Mouse (Mus musculus): ENCODE results near the gene Ppp1r9b. TPM values are rescaled to one million over a fixed set of nuclear protein-coding genes. Genes with fewer than 3 reads are reported as not detected.
"Not testable (repeated sequence)": the region's sequence is repeated elsewhere in the genome, so short reads cannot be mapped to it uniquely, and the experiment has no call there.

The Ppp1r9b gene
- polyA plus RNA-seq, 1 experiment = 61.7 TPM

DNA sequence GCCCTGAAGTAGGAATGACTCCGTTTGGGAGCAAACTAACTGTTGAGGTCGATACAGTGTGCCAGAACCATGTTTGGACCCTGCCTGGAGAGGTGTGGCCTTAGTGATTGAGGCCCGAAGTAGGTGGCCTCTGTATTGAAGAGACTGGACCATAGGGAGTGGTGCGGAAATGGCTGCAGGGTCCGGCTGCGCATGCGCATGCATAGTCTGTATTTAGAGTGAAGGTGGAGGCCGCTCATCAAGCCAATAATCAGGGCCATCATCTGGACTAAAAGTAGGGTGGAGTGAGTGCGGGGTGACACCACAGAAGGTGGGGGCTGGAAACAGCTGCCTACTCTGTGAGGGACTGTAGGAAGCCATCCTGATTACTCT lies 33.2 kb upstream of the Ppp1r9b start:
- no peak overlapping the region for H3K4me3 ChIP-seq (ENCODE audit: insufficient read depth, low read length)
- TF ChIP-seq CTCF (IDR thresholded peaks at IDR 0.05; ENCODE audit: borderline replicate concordance, insufficient read depth, low read length) (no peak), POLR2A (IDR thresholded peaks at IDR 0.05; ENCODE audit: low read depth, low read length) (no peak; the same call in 1 of the 2 replicates)

GRCm38 (mm10) chr11:94958065-94958858 lies 32.6 kb upstream of the Ppp1r9b start:
- no peak for TF ChIP-seq CTCF (IDR thresholded peaks at IDR 0.05; ENCODE audit: borderline replicate concordance, insufficient read depth, low read length)
- TF ChIP-seq POLR2A (IDR thresholded peaks at IDR 0.05; ENCODE audit: low read depth, low read length) = peak; percentile 43; the same call in 1 of the 2 replicates
- Histone ChIP-seq H3K4me1 (ENCODE audit: control insufficient read depth, insufficient read depth, low read length) (peaks cover 3% of the 10 kb centered on the region; the same call in 1 of the 2 replicates), H3K4me3 (ENCODE audit: insufficient read depth, low read length) (no peak overlapping the region), H3K27ac (ENCODE audit: insufficient read depth, low read length) (peak overlapping the region; percentile 91)

More for the DNA sequence above, 33.2 kb upstream of the Ppp1r9b start:
- Histone ChIP-seq H3K4me1 (ENCODE audit: control insufficient read depth, insufficient read depth, low read length) (peaks cover 3% of the 10 kb centered on the region; the same call in 1 of the 2 replicates), H3K27ac (ENCODE audit: insufficient read depth, low read length) (peak overlapping the region; percentile 91)

GRCm38 (mm10) chr11:94962534-94963101 lies 28.2 kb upstream of the Ppp1r9b start:
- TF ChIP-seq CTCF (IDR thresholded peaks at IDR 0.05; ENCODE audit: borderline replicate concordance, insufficient read depth, low read length) (no peak), POLR2A (IDR thresholded peaks at IDR 0.05; ENCODE audit: low read depth, low read length) (no peak)
- H3K27ac ChIP-seq (ENCODE audit: insufficient read depth, low read length) = no peak overlapping the region

DNA sequence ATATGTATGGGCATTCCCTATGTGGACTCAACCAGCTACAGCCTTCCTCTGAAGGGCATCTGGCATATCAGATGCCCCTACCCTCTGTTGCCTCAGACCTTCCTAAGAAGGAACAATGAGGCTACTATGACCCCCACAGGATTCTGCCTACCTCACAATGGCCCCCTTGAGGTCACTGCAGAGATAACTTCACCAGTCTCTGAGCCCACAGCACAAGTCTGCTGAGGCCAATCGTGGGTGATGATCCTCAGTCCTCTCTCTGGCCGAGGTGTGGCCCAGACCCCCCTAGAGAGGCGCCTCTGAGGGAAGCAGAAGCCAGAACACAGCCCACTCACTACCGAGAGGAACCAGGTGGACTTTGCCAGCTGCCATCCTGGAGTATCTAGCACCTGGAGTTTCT lies 23.4 kb upstream of the Ppp1r9b start, which contains the start of gene Hils1:
Gene Hils1, plus strand, starts transcription at position 175 of the 400 bp plus-strand sequence.
- Histone ChIP-seq H3K4me3 (ENCODE audit: insufficient read depth, low read length) (no peak within 1 kb of the TSS), H3K4me1 (ENCODE audit: control insufficient read depth, insufficient read depth, low read length) (no peaks in the 10 kb centered on the region), H3K27ac (ENCODE audit: insufficient read depth, low read length) (no peak within 1 kb of the TSS)
- TF ChIP-seq POLR2A (IDR thresholded peaks at IDR 0.05; ENCODE audit: low read depth, low read length) = no peak
- no peak for TF ChIP-seq CTCF (IDR thresholded peaks at IDR 0.05; ENCODE audit: borderline replicate concordance, insufficient read depth, low read length)

More at GRCm38 (mm10) chr11:94962534-94963101, 28.2 kb upstream of the Ppp1r9b start:
- Histone ChIP-seq H3K4me3 (ENCODE audit: insufficient read depth, low read length) (no peak overlapping the region), H3K4me1 (ENCODE audit: control insufficient read depth, insufficient read depth, low read length) (peaks cover under 1% of the 10 kb centered on the region; the same call in 1 of the 2 replicates)

GRCm38 (mm10) chr11:94968187-94968586 lies 22.6 kb upstream of the Ppp1r9b start:
- TF ChIP-seq POLR2A (IDR thresholded peaks at IDR 0.05; ENCODE audit: low read depth, low read length) = no peak
- no peak for TF ChIP-seq CTCF (IDR thresholded peaks at IDR 0.05; ENCODE audit: borderline replicate concordance, insufficient read depth, low read length)
- Histone ChIP-seq H3K27ac (ENCODE audit: insufficient read depth, low read length) (no peak overlapping the region), H3K4me1 (ENCODE audit: control insufficient read depth, insufficient read depth, low read length) (no peaks in the 10 kb centered on the region), H3K4me3 (ENCODE audit: insufficient read depth, low read length) (no peak overlapping the region)

DNA sequence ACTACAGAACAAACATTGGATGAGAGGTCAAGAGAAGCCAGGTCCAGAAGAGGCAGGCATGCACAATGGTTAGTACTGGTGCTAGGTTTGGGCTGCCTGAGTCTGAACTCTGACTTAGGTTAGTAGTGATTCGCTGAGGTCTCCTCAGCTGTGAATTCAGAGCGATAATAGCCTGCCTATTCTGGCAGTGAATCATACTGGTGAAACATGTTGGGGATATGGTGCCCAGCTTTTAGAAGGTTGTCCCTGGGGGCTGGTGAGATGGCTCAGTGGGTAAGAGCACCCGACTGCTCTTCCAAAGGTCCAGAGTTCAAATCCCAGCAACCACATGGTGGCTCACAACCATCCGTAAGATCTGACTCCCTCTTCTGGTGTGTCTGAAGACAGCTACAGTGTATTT lies 21.1 kb upstream of the Ppp1r9b start:
- not testable (repeated sequence) for H3K4me3 ChIP-seq (ENCODE audit: insufficient read depth, low read length); H3K27ac ChIP-seq (ENCODE audit: insufficient read depth, low read length)

DNA sequence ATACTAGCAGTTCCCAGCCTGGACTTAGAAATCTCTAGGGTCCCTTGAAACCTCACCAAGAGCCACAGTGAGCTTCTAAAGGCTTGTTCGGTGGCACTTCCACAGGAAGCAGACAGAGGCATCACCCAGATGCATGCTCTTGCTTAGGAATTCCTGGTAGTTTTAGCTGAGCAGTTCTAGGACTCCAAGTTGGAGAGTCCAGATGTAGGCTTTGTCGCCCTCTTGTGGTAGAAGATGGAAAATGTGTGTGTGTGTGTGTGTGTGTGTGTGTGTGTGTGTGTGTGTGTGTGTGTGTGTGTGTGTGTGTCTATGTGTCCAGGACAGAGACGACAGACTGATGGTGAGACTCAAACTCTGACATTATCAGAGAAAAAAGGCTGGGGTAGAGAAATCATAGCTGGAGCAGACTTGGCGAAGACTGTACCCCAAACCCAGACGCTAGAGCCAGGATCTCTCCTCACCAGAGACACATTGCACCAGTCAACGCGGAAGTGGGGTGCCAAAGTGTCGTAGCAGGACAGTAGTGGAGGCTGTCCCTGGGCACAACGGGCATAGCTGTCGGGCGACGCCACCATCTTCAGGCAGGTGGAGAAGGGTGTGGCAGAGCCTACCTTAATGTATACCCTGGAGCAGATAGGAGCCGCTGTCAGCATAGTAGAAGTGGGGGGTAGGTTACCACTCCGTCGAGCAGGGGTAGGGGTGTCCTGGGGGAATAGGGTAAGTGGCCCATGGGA lies 20.5 kb upstream of the Ppp1r9b start:
- TF ChIP-seq POLR2A (IDR thresholded peaks at IDR 0.05; ENCODE audit: low read depth, low read length) (no peak), CTCF (IDR thresholded peaks at IDR 0.05; ENCODE audit: borderline replicate concordance, insufficient read depth, low read length) (0 out of 2 replicates have a peak, but pooled peaks have one; percentile 25)
- no peak overlapping the region for H3K4me3 ChIP-seq (ENCODE audit: insufficient read depth, low read length)
- H3K27ac ChIP-seq (ENCODE audit: insufficient read depth, low read length) = no peak overlapping the region
- no peaks in the 10 kb centered on the region for H3K4me1 ChIP-seq (ENCODE audit: control insufficient read depth, insufficient read depth, low read length)

More for the DNA sequence above, 21.1 kb upstream of the Ppp1r9b start:
- not testable (repeated sequence) for H3K4me1 ChIP-seq (ENCODE audit: control insufficient read depth, insufficient read depth, low read length)

DNA sequence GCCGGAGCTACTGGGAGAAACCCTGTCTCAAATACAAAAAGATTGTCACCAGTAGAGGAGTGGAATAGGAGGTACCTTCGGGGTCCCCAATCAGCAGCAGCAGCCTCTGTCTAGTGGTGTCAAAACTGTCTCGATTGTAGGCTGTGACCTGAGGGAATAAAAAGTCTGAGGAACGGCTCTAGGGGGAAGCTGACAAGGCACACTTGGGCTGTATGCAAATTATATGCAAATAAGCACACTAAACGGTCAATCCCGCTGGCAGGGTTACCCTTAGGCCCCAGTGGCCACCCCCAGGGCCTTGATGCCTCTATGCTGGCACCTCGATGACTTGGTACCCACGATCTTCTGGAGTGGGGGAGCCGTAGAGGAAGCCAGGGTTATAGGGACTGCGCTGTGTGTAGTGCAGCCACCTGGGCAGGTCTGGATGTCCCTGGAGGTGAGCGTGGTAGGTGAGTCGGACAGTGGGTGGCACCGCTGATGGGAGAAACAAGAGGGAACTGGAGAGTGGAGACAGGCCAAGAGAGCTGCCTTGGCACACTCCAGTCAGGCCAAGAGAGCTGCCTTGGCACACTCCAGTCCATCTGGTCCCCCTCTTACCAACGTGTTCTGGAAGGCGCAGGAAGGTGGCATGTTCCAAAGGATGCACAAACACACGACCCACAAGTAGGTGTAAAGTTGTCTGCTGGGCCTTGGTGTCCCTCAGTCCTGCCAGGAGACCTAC lies 18.8 kb upstream of the Ppp1r9b start:
- no peak overlapping the region for H3K4me3 ChIP-seq (ENCODE audit: insufficient read depth, low read length)

GRCm38 (mm10) chr11:94972887-94973286 lies 17.9 kb upstream of the Ppp1r9b start:
- Histone ChIP-seq H3K27ac (ENCODE audit: insufficient read depth, low read length) (no peak overlapping the region), H3K4me3 (ENCODE audit: insufficient read depth, low read length) (no peak overlapping the region), H3K4me1 (ENCODE audit: control insufficient read depth, insufficient read depth, low read length) (no peaks in the 10 kb centered on the region)
- no peak for TF ChIP-seq CTCF (IDR thresholded peaks at IDR 0.05; ENCODE audit: borderline replicate concordance, insufficient read depth, low read length)
- no peak for TF ChIP-seq POLR2A (IDR thresholded peaks at IDR 0.05; ENCODE audit: low read depth, low read length)

More for the DNA sequence above, 18.8 kb upstream of the Ppp1r9b start:
- TF ChIP-seq CTCF (IDR thresholded peaks at IDR 0.05; ENCODE audit: borderline replicate concordance, insufficient read depth, low read length) (no peak), POLR2A (IDR thresholded peaks at IDR 0.05; ENCODE audit: low read depth, low read length) (no peak)
- Histone ChIP-seq H3K27ac (ENCODE audit: insufficient read depth, low read length) (no peak overlapping the region), H3K4me1 (ENCODE audit: control insufficient read depth, insufficient read depth, low read length) (no peaks in the 10 kb centered on the region)

Measured in embryonic fibroblast, embryonic 13.5 days (primary cell).